ENCODE assay signal across 8 mouse cellular contexts in the genomic region with DNA sequence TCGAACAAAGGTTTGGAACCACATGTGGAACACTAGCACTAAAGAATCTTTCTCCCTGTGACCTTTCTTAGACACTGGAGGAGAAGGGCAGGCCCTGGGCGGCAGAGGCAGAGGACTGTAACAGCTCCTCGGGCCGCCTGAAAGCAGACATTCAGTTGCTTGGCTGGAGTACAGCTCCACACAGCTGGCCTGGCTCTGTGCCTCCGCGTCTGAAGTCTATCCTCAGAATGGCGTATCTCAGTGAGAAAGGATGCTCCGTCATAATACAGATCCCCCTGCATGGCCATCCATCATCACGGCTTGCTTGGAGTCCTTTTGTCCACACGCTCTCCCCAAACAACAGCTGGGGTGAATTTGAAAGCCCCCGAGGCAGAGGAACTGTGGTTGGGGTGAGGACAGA. TPM values are rescaled to one million over a fixed set of nuclear protein-coding genes. Genes with fewer than 3 reads are reported as not detected.
DNase-seq lines count a peak whose midpoint lies in the region; ATAC-seq and TF ChIP-seq lines count a peak whose summit lies in the region.

No protein-coding gene starts in this region.

- no peak for TF ChIP-seq EP300 in heart, adult 2 months (IDR thresholded peaks at IDR 0.05; ENCODE audit: insufficient read depth, low read depth, low read length)

- H3K4me2 ChIP-seq in embryonic facial prominence, embryonic 12.5 days (replicated peaks): no peak overlapping the region

- no peak overlapping the region for H3K9ac ChIP-seq in embryonic facial prominence, embryonic 12.5 days
- no peak overlapping the region for H3K9ac ChIP-seq in heart, adult 2 months (ENCODE audit: low read depth, low read length)

- peak; percentile 21 for DNase-seq in adrenal gland, adult 2 months
- no peak for DNase-seq in adrenal gland, postnatal 4 days (ENCODE audit: low spot score in 2 of 2)
- DNase-seq in heart, adult 2 months: peak; percentile 73 to 82
- peak; percentile 50 for DNase-seq in kidney, adult 9 months
- DNase-seq in limb, embryonic 10.5 days (ENCODE audit: low spot score): no peak

- peak overlapping the region; percentile 58; the same call in 1 of the 2 replicates for H3K27ac ChIP-seq in embryonic facial prominence, embryonic 12.5 days
- H3K27ac ChIP-seq in heart, adult 2 months: no peak overlapping the region
- H3K27ac ChIP-seq in limb, embryonic 10.5 days: peak overlapping the region; percentile 57
- H3K27ac ChIP-seq in olfactory bulb, adult 2 months (ENCODE audit: insufficient read depth, low read depth, low read length): 0 out of 2 replicates have a peak overlapping the region, but pooled peaks have one; percentile 20

- no peak for TF ChIP-seq POLR2A in heart, adult 2 months (IDR thresholded peaks at IDR 0.05; ENCODE audit: insufficient read depth, low read depth, low read length)
- TF ChIP-seq POLR2A in olfactory bulb, adult 2 months (IDR thresholded peaks at IDR 0.05; ENCODE audit: insufficient read depth, low read depth, low read length): no peak

- no peaks in the 10 kb centered on the region for H3K9me3 ChIP-seq in embryonic facial prominence, embryonic 12.5 days
- H3K9me3 ChIP-seq in limb, embryonic 10.5 days (replicated peaks): no peaks in the 10 kb centered on the region

- ATAC-seq in embryonic facial prominence, embryonic 12.5 days (ENCODE audit: insufficient number of reproducible peaks, insufficient read depth, low FRiP score, low TSS enrichment): no peak
- no peak for ATAC-seq in granulocyte monocyte progenitor cell, adult 5-6 weeks (replicated peaks; ENCODE audit: poor library complexity, severe bottlenecking)

- H3K36me3 ChIP-seq in embryonic facial prominence, embryonic 12.5 days: no peaks in the 10 kb centered on the region
- no peaks in the 10 kb centered on the region for H3K36me3 ChIP-seq in heart, adult 2 months (ENCODE audit: control insufficient read depth, insufficient read depth, low read length)
- no peaks in the 10 kb centered on the region for H3K36me3 ChIP-seq in limb, embryonic 10.5 days

- no peaks in the 10 kb centered on the region for H3K27me3 ChIP-seq in embryonic facial prominence, embryonic 12.5 days
- H3K27me3 ChIP-seq in heart, adult 2 months (ENCODE audit: control insufficient read depth, insufficient read depth, low read length): no peaks in the 10 kb centered on the region
- H3K27me3 ChIP-seq in limb, embryonic 10.5 days (ENCODE audit: low read depth, poor library complexity, severe bottlenecking): no peaks in the 10 kb centered on the region

- TF ChIP-seq CTCF in heart, adult 2 months (IDR thresholded peaks at IDR 0.05): no peak
- TF ChIP-seq CTCF in olfactory bulb, adult 2 months (IDR thresholded peaks at IDR 0.05; ENCODE audit: insufficient read depth, low read depth, low read length): no peak

- intact Hi-C loops in heart, adult 2 months (cut with DNase I): no loop called here

- WGBS in embryonic facial prominence, embryonic 12.5 days: 30% methylated on average over 11 of the region's 11 CpGs
- WGBS in heart, adult 2 months: 37% methylated on average over 11 of the region's 11 CpGs
- 69% methylated on average over 11 of the region's 11 CpGs for WGBS in limb, embryonic 10.5 days
- 50% methylated on average over 11 of the region's 11 CpGs for WGBS in olfactory bulb, adult 2 months

- no peaks in the 10 kb centered on the region for H3K79me2 ChIP-seq in heart, adult 2 months (replicated peaks; ENCODE audit: control insufficient read depth, insufficient read depth, low read length)

- no peak overlapping the region for H3K4me3 ChIP-seq in embryonic facial prominence, embryonic 12.5 days
- no peak overlapping the region for H3K4me3 ChIP-seq in heart, adult 2 months
- H3K4me3 ChIP-seq in limb, embryonic 10.5 days: no peak overlapping the region
- H3K4me3 ChIP-seq in olfactory bulb, adult 2 months (ENCODE audit: insufficient read depth, low read depth, low read length): no peak overlapping the region

- peaks cover 37% of the 10 kb centered on the region for H3K4me1 ChIP-seq in embryonic facial prominence, embryonic 12.5 days
- H3K4me1 ChIP-seq in heart, adult 2 months (ENCODE audit: control insufficient read depth, insufficient read depth, low read length): peaks cover 7% of the 10 kb centered on the region
- H3K4me1 ChIP-seq in limb, embryonic 10.5 days: peaks cover 23% of the 10 kb centered on the region
- peaks cover 19% of the 10 kb centered on the region for H3K4me1 ChIP-seq in olfactory bulb, adult 2 months (ENCODE audit: control insufficient read depth, insufficient read depth, low read length)

RNA-seq across cellular contexts. Expression of gene Zfp957, which starts 41.0 kb away (rescaled TPM):
- not detected for total RNA-seq in adrenal gland, adult 2 months (2021)
- polyA plus RNA-seq in adrenal gland, adult 2 months (2012; rRNA removed): not detected in 2 replicates
- total RNA-seq in adrenal gland, postnatal 4 days (2021): not detected
- polyA plus RNA-seq in embryonic facial prominence, embryonic 12.5 days (2016; fragmentation: Nextera tagmentation; extraction: Ambion mirVana): not detected in 2 replicates
- total RNA-seq in heart, adult 2 months (2021): not detected
- not detected in 2 replicates for polyA plus RNA-seq in heart, adult 2 months (2012; rRNA removed)
- polyA plus RNA-seq in limb, embryonic 10.5 days (2016; fragmentation: Nextera tagmentation; extraction: Ambion mirVana): not detected in 2 replicates
- not detected in 2 replicates for polyA plus RNA-seq in olfactory bulb, adult 2 months (2012; ENCODE audit: insufficient read depth, insufficient read length, low replicate concordance, missing spikeins)
- not detected in 2 replicates for total RNA-seq in granulocyte monocyte progenitor cell, adult 5-6 weeks (2014; fragmentation: Nextera tagmentation)
- total RNA-seq in granulocyte monocyte progenitor cell, adult 5-6 weeks (2017): not detected in 2 replicates

Comparison
In these comparisons a context has a peak if more than half of its experiments do, and no peak if none do; other contexts are left out.
1. DNase-seq: peak in adrenal gland, adult 2 months (single experiment), heart, adult 2 months (2 of 2) and kidney, adult 9 months (single experiment); none in adrenal gland, postnatal 4 days (0 of 2) and limb, embryonic 10.5 days (single experiment).